Mouse (Mus musculus) hindbrain, embryonic 10.5 days (tissue): ENCODE results near the gene Fbxl12. TPM values are rescaled to one million over a fixed set of nuclear protein-coding genes. Genes with fewer than 3 reads are reported as not detected.
"Not testable (repeated sequence)": the region's sequence is repeated elsewhere in the genome, so short reads cannot be mapped to it uniquely, and the experiment has no call there.

Experiments used
- DNase-seq: peaks from one replicate; pipeline ENCODE4 v3.0.0-alpha.2; 2017; ENCODE audit warnings: low spot score
- H3K27ac ChIP-seq: fragments of 300-500 bp; sonication (generic); 2 replicates; pipeline ENCODE4 v1.5.1; 2016; ENCODE audit warnings: mild to moderate bottlenecking, moderate library complexity
- H3K27me3 ChIP-seq: fragments of 300-500 bp; sonication (generic); 2 replicates; pipeline ENCODE4 v1.6.1; 2016; ENCODE audit warnings: mild to moderate bottlenecking; ENCODE audit not compliant: poor library complexity, insufficient read depth, severe bottlenecking
- H3K36me3 ChIP-seq: fragments of 300-500 bp; sonication (generic); 2 replicates; pipeline ENCODE4 v1.6.1; 2016; ENCODE audit warnings: mild to moderate bottlenecking, moderate library complexity
- H3K4me1 ChIP-seq: fragments of 300-500 bp; sonication (generic); replicated peaks from 2 replicates; pipeline ENCODE4 v1.6.1; 2016; ENCODE audit warnings: mild to moderate bottlenecking
- H3K4me3 ChIP-seq: fragments of 300-500 bp; sonication (generic); 2 replicates; pipeline ENCODE4 v1.5.1; 2016; ENCODE audit warnings: mild to moderate bottlenecking, moderate library complexity
- H3K9me3 ChIP-seq: fragments of 300-500 bp; sonication (generic); 2 replicates; pipeline ENCODE4 v1.6.1; 2016; ENCODE audit warnings: mild to moderate bottlenecking, moderate library complexity
- WGBS: fragments of 180-500 bp; shearing (Covaris S2); methylation state at CpG from one replicate; pipeline ENCODE4 v1.1.7; 2016; 5-methylcytosine and 5-hydroxymethylcytosine counted together
- polyA plus RNA-seq: library from polyadenylated mRNA; unstranded; fragments of >200 nt; fragmentation: Nextera tagmentation; extraction: Ambion mirVana; gene quantifications from 2 replicates; pipeline ENCODE4 v1.2.1, GENCODE M21; 2016

Fbxl12 gene
- polyA plus RNA-seq, 1 experiment from 2014 or later: 21.9 TPM

DNA sequence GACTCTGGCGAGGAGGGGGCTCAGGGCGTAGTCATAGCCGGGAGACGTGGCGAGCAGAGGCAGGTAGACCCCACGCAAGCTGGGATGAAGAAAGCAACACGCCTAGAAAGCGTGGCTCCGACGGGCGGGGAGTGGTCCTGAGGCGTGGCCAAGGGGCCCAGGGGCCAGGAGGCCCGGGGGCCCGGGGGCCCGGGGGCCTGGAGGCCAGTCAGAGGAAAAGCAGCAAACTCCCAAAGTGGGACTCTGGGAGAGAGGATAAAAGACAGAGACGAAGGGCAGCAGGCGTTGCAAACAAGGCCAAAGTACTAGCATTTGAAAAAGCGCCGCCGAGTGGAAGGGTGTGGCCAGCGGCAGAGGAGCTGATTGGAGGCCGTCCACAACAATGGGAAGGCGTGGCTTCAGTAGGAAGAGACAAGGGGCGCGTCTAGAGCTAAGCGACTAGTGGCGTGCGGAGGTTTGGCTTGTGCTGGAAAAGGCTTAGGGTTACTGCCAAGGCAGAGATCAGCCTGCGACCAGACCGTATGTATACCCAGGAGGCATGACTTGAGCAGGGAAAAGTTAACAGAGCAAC is 1.6 kb downstream of the Fbxl12 start:
- H3K27ac ChIP-seq: peak overlapping the region; percentile 94
- peaks cover 38% of the 10 kb centered on the region for H3K36me3 ChIP-seq
- H3K9me3 ChIP-seq: 0 out of 2 replicates have a peak, but pooled peaks cover 3% of the 10 kb centered on the region
- peak; percentile 89 for DNase-seq
- H3K4me1 ChIP-seq: peaks cover 33% of the 10 kb centered on the region
- H3K4me3 ChIP-seq: peak overlapping the region; percentile 93
- no peaks in the 10 kb centered on the region for H3K27me3 ChIP-seq
- under 1% methylated on average over 30 of the region's 30 CpGs for WGBS

DNA sequence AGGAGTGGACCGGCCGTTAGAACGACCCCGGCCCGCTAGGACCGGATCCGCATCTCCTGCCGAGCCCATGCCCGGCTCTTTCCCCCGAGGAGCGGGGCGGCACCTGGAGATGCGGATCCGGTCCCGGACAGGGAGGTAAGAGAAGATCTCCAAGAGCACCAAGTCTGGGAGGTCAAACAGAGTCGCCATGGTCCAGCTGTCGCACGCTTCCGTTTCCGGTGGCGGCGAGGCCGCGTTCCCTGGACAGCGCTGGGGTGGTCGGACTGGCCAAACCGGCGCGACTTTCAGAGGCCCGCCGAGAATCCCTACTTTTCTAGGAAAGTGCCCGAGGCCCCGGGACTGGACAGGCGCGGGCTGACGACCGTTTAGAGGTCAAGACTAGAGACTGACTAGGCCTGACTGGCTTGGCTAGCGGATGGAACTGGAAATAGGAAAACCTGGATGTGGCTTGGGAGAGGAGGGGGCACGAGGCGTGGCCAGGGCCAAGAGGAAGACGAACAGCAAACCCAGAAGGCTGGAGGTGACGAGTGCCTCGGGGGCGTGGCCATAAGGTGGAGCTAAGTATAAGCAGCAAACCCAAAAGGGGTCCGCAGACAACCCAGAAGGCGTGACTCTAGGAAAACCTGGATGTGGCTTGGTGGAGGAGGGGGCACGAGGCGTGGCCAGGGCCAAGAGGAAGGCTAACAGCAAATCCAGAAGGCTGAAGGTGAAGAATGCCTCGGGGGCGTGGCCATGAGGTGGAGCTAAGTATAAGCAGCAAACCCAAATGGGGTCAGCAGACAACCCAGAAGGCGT is 2.3 kb downstream of the Fbxl12 start, which contains the start of gene Ubl5:
Gene Ubl5, plus strand, starts transcription at position 778 of the 795 bp plus-strand sequence.
- Histone ChIP-seq H3K4me1 (peaks cover 33% of the 10 kb centered on the region), H3K9me3 (0 out of 2 replicates have a peak, but pooled peaks cover 3% of the 10 kb centered on the region), H3K36me3 (peaks cover 38% of the 10 kb centered on the region), H3K27me3 (no peaks in the 10 kb centered on the region), H3K4me3 (peak within 1 kb of the TSS; percentile 93), H3K27ac (peak within 1 kb of the TSS; percentile 94)
- under 1% methylated on average over 51 of the region's 51 CpGs for WGBS
- DNase-seq: peak; percentile 97

DNA sequence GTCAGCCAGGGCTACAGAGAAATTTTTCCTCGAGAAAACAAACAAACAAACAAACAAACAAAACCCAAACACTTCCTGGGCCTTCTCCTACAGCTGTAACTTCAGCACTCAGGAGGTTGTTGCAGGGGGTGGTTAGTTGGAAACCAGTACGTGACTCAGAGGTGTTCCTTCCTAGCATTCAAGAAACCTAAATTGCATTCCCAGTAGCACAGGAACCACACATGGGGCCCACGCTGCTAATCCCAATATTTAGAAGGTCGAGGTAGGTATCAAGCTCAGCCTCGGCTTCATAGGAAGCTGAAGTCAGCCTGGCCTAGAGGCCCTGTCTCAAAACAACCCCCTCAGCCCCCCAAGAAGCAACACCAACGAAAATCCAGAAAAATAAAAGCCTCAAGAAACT is 3.1 kb downstream of the Fbxl12 start:
- H3K36me3 ChIP-seq: peaks cover 36% of the 10 kb centered on the region
- H3K4me3 ChIP-seq: peak overlapping the region; percentile 93
- no peak for DNase-seq
- H3K27ac ChIP-seq: peak overlapping the region; percentile 94
- H3K27me3 ChIP-seq: no peaks in the 10 kb centered on the region
- peaks cover 33% of the 10 kb centered on the region for H3K4me1 ChIP-seq
- 0 out of 2 replicates have a peak, but pooled peaks cover 3% of the 10 kb centered on the region for H3K9me3 ChIP-seq
- 31% methylated on average over 6 of the region's 6 CpGs for WGBS

DNA sequence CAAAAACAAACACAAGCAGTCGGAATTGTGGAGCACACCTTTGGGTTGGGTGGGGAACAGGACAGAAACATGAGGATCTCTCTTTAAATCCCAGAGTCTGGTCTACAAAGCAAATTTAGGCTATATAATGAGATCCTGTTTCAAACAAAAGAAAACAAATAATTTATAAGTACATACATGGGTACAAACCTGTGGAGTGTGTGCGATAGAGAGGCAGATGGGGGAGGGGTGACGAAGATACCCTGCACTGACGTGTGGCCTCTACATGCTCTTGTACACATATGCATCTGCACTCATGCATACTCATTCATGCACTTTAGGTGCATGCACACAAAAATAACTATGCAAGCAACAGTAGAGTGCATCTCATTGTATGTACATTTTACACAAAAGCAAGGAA is 5.1 kb downstream of the Fbxl12 start:
- no peak for DNase-seq
- Histone ChIP-seq H3K4me1 (peaks cover 26% of the 10 kb centered on the region), H3K27me3 (no peaks in the 10 kb centered on the region), H3K27ac (no peak overlapping the region), H3K4me3 (no peak overlapping the region), H3K36me3 (peaks cover 30% of the 10 kb centered on the region), H3K9me3 (0 out of 2 replicates have a peak, but pooled peaks cover 3% of the 10 kb centered on the region)
- WGBS: 92% methylated on average over 4 of the region's 4 CpGs

DNA sequence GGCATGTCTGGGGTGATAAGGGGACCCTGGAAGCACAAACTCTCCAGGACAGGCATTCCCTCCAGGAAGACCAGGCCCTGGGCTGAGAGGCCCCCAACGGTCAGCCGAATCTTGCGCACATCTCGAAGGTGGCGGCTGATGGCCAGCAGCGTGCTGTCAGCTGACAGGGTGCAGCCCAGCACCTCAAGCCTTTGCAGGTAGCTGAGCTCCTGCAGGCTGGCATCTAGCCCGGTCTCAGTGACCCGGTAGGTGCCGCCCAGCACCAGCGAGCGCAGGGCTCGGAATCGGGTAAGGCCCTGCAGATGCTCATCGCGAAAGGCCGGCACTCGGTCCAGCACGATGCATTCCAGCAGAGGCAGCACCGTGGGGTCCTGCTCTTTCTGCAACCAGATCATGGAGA is 6.0 kb downstream of the Fbxl12 start:
- H3K36me3 ChIP-seq: peaks cover 30% of the 10 kb centered on the region
- no peaks in the 10 kb centered on the region for H3K27me3 ChIP-seq
- no peak overlapping the region for H3K4me3 ChIP-seq
- 0 out of 2 replicates have a peak, but pooled peaks cover 3% of the 10 kb centered on the region for H3K9me3 ChIP-seq
- WGBS: 96% methylated on average over 19 of the region's 19 CpGs
- no peak overlapping the region for H3K27ac ChIP-seq
- DNase-seq: no peak
- H3K4me1 ChIP-seq: peaks cover 21% of the 10 kb centered on the region

DNA sequence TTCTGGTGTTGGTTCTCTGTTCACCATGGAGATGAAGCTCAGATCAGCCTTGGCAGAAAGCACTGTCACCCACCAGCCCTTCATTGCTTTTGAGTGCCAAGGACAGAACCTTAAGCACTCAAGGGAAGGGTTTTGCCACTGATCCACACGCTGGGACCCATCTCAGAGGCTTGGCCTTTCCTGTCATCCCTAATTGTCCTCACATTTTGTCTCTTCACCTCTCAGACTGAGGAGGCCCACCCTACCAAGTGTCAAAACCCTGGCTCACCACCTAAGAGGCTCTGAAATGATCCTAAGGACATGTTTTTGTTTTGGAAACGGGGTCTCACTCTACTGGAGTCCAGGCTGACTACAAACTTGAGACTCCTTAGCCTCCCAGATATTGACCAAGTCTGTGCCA is 7.8 kb downstream of the Fbxl12 start:
- H3K27me3 ChIP-seq: no peaks in the 10 kb centered on the region
- H3K27ac ChIP-seq: no peak overlapping the region
- WGBS: 87% methylated on average over 2 of the region's 2 CpGs
- DNase-seq: no peak
- peaks cover 13% of the 10 kb centered on the region for H3K4me1 ChIP-seq
- H3K9me3 ChIP-seq: no peaks in the 10 kb centered on the region
- H3K4me3 ChIP-seq: no peak overlapping the region
- peaks cover 30% of the 10 kb centered on the region for H3K36me3 ChIP-seq

DNA sequence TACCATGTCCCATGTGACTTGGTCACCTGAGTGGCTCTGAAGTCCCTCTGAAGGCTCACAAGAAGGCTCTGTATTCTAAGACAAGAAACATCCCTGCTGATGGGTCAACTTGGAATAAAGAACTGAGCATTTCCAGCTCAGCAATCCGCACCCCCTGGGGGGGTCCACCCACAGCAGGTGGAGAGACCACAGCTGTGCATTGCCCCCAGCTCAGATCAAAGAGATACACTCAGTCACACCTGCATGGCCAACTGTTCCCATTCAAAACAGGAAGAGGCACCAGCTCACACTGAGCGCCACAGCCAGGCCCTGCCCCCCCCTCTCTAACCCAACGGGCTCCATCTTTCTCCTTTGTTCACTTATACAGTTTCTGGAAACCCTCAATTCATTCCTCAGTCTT is 8.3 kb downstream of the Fbxl12 start:
- no peaks in the 10 kb centered on the region for H3K27me3 ChIP-seq
- H3K36me3 ChIP-seq: peaks cover 30% of the 10 kb centered on the region
- no peak for DNase-seq
- no peaks in the 10 kb centered on the region for H3K9me3 ChIP-seq
- WGBS: 80% methylated on average over 3 of the region's 3 CpGs
- H3K4me3 ChIP-seq: no peak overlapping the region
- H3K4me1 ChIP-seq: peaks cover 8% of the 10 kb centered on the region
- no peak overlapping the region for H3K27ac ChIP-seq

DNA sequence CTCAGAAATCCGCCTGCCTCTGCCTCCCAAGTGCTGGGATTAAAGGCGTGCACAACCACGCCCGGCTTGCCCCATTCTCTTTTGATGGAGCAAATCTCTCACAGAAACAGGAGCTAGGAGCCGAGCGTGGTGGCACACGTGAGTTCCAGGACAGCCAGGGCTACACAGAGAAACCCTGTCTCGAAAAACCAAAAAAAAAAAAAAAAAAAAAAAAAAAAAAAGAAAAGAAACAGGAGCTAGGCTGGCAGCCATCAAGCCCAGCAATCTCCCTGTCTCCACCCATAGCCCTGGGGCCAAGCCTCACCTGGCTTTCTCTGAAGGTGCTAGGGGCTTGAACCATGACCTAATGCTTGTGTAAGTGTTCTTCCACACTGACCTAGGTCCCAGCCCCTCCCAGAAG is 8.9 kb downstream of the Fbxl12 start:
- not testable (repeated sequence) for H3K27me3 ChIP-seq, H3K4me1 ChIP-seq, H3K4me3 ChIP-seq, H3K27ac ChIP-seq, DNase-seq, H3K9me3 ChIP-seq
- H3K36me3 ChIP-seq: peaks cover 30% of the 10 kb centered on the region
- 92% methylated on average over 8 of the region's 8 CpGs for WGBS

DNA sequence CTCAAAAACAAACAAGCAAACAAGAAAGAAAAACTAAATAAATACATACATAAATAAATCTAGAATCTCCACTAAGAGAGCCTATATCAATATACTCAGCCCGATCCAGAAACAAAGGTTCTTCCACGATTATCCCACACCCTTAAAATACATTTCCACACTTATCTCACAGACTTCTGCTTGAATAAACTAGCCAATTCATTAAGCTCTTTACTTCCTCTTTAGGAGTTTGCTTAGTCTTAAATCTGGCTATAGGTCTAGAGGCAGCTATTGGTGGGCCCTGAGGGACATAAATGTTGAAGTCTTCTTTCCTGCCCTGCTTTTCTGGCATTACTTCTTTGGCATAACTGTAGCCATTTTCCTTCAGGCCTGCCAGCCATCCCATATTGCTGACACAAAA is 13.2 kb downstream of the Fbxl12 start:
- Histone ChIP-seq H3K4me1 (no peaks in the 10 kb centered on the region), H3K27me3 (no peaks in the 10 kb centered on the region), H3K36me3 (no peaks in the 10 kb centered on the region; the same call in 1 of the 2 replicates), H3K27ac (no peak overlapping the region), H3K9me3 (no peaks in the 10 kb centered on the region), H3K4me3 (no peak overlapping the region)
- no peak for DNase-seq
- 91% methylated on average over 2 of the region's 2 CpGs for WGBS

DNA sequence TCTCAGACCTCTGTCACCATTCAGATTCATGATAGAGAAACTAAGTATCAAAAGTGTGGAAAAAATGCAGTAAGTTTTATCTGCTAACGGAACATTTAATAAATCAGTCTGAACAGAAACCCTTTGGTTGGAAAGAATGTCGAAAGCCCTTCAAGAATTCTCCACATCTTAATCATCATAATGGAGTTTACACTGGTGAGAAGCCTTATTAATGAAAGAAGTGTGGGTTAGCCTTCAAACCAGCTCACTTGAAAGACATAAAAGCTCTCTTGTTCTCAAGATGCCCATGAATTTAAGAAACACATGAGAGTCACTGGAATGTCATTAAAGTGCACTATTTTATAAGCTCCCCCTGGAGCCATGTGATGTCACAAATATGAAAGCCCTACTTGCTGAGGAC is 27.9 kb downstream of the Fbxl12 start:
- H3K9me3 ChIP-seq: no peaks in the 10 kb centered on the region
- 90% methylated on average over 2 of the region's 2 CpGs for WGBS
- no peak overlapping the region for H3K27ac ChIP-seq
- H3K27me3 ChIP-seq: no peaks in the 10 kb centered on the region
- H3K4me1 ChIP-seq: no peaks in the 10 kb centered on the region
- DNase-seq: no peak
- H3K4me3 ChIP-seq: no peak overlapping the region
- no peaks in the 10 kb centered on the region for H3K36me3 ChIP-seq

DNA sequence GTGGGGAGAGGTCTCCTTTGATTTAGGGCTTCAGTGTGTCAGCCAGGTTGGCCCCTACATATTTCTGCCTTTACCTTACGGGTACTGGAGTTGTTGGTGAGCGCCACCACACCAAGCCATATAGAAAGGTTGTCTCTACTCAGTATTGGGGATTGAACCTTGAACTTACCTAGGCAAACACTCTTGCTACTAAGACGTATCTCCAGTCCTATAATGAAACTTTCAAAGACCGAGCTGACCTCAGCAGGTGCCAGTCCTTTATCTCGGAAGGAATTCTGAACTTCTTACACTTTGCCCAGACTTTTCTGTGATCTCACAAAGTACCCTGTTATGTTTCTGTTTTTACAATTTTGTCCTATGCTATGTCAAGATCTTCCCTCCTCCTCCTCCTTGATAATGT is 32.6 kb downstream of the Fbxl12 start:
- no peak overlapping the region for H3K4me3 ChIP-seq
- 84% methylated on average over 5 of the region's 5 CpGs for WGBS

DNA sequence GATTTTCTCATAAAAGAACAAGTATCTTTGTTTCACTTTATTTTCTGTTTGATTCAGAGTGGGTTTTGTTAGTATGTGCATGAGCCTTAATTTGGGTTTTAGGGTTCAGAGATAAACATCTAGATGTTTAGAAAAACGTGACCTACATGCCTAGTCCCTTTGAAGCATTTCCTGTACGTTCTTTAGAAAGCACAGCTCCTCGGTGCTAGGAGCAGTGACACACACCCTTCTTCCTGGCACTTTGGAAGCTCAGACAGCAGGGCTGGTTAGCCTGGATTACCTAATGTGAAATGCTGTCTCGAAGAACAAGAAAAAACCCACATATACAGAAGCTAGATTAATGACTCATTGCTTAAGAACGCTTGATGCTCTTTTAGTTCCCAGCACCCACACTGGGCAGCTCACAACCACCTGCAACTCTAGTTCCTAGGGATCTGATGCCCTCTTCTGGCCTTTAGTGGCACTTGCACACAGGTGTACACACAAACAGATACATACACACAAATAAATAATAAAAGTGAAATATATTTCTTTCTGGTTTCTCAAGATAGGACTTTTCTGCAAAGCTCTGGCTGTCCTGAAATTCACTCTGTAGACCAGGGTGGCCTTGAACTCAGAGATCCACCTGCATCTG is 34.6 kb downstream of the Fbxl12 start:
- DNase-seq: no peak
- Histone ChIP-seq H3K27ac (no peak overlapping the region), H3K36me3 (peaks cover 17% of the 10 kb centered on the region), H3K4me1 (peaks cover 9% of the 10 kb centered on the region), H3K27me3 (no peaks in the 10 kb centered on the region), H3K9me3 (peaks cover 4% of the 10 kb centered on the region; the same call in 1 of the 2 replicates), H3K4me3 (no peak overlapping the region)
- WGBS: 88% methylated on average over 5 of the region's 5 CpGs

More for the DNA sequence above, 32.6 kb downstream of the Fbxl12 start:
- Histone ChIP-seq H3K27me3 (no peaks in the 10 kb centered on the region), H3K36me3 (peaks cover 17% of the 10 kb centered on the region), H3K9me3 (peaks cover 4% of the 10 kb centered on the region; the same call in 1 of the 2 replicates), H3K4me1 (peaks cover 2% of the 10 kb centered on the region), H3K27ac (no peak overlapping the region)
- DNase-seq: no peak
